Mouse (Mus musculus) hindbrain, embryonic 12.5 days (tissue): ENCODE data around the gene Nfkbib. TPM values are rescaled to one million over a fixed set of nuclear protein-coding genes. Genes with fewer than 3 reads are reported as not detected.

Source experiments
- ATAC-seq: fragments of 200-750 bp; cut with Nextera tagmentation; 2 replicates; pipeline ENCODE4 v1.8.0; 2017; ENCODE audit warnings: moderate TSS enrichment; ENCODE audit not compliant: low FRiP score
- H3K27ac ChIP-seq: fragments of 300-500 bp; sonication (generic); 2 replicates; pipeline ENCODE4 v1.5.1; 2016; ENCODE audit warnings: mild to moderate bottlenecking
- H3K27me3 ChIP-seq: fragments of 300-500 bp; sonication (generic); 2 replicates; pipeline ENCODE4 v1.6.1; 2016; ENCODE audit warnings: mild to moderate bottlenecking
- H3K36me3 ChIP-seq: fragments of 300-500 bp; sonication (generic); 2 replicates; pipeline ENCODE4 v1.6.1; 2016; ENCODE audit warnings: mild to moderate bottlenecking
- H3K4me1 ChIP-seq: fragments of 300-500 bp; sonication (generic); 2 replicates; pipeline ENCODE4 v1.6.1; 2016
- H3K4me2 ChIP-seq: fragments of 300-500 bp; sonication (generic); replicated peaks from 2 replicates; pipeline ENCODE4 v1.6.1; 2016; ENCODE audit warnings: mild to moderate bottlenecking
- H3K4me3 ChIP-seq: fragments of 300-500 bp; sonication (generic); 2 replicates; pipeline ENCODE4 v1.5.1; 2016; ENCODE audit warnings: mild to moderate bottlenecking
- H3K9ac ChIP-seq: fragments of 300-500 bp; sonication (generic); 2 replicates; pipeline ENCODE4 v1.6.1; 2016; ENCODE audit warnings: mild to moderate bottlenecking, moderate library complexity
- H3K9me3 ChIP-seq: fragments of 300-500 bp; sonication (generic); replicated peaks from 2 replicates; pipeline ENCODE4 v1.6.1; 2016; ENCODE audit warnings: mild to moderate bottlenecking
- WGBS: fragments of 180-500 bp; shearing (Covaris S2); methylation state at CpG from one replicate; pipeline ENCODE4 v1.1.7; 2016; 5-methylcytosine and 5-hydroxymethylcytosine counted together
- polyA plus RNA-seq: library from polyadenylated mRNA; unstranded; fragments of >200 nt; fragmentation: Nextera tagmentation; extraction: Ambion mirVana; gene quantifications from 2 replicates; pipeline ENCODE4 v1.2.1, GENCODE M21; 2016

Gene Nfkbib
- polyA plus RNA-seq, 1 experiment from 2014 or later, result 43.0 TPM

GRCm38 (mm10) chr7:28780067-28780658 lies 12.9 kb upstream of the Nfkbib start:
- 44% methylated on average over 6 of the region's 6 CpGs for WGBS
- no peaks in the 10 kb centered on the region for H3K27me3 ChIP-seq
- peak overlapping the region; percentile 55 for H3K27ac ChIP-seq
- 0 out of 2 replicates have a peak overlapping the region, but pooled peaks have one; percentile 39 for H3K9ac ChIP-seq
- peaks cover 5% of the 10 kb centered on the region for H3K4me1 ChIP-seq
- peak; percentile 70 for ATAC-seq
- no peak overlapping the region for H3K4me2 ChIP-seq
- H3K4me3 ChIP-seq, result no peak overlapping the region
- no peaks in the 10 kb centered on the region for H3K9me3 ChIP-seq
- H3K36me3 ChIP-seq, result peaks cover 41% of the 10 kb centered on the region

GRCm38 (mm10) chr7:28778825-28779224 lies 11.5 kb upstream of the Nfkbib start:
- H3K9ac ChIP-seq, result no peak overlapping the region
- WGBS, result 86% methylated on average over 9 of the region's 9 CpGs

GRCm38 (mm10) chr7:28775129-28775528 lies 7.8 kb upstream of the Nfkbib start:
- Histone ChIP-seq H3K4me1 (peaks cover 7% of the 10 kb centered on the region), H3K9me3 (no peaks in the 10 kb centered on the region), H3K36me3 (peaks cover 25% of the 10 kb centered on the region), H3K9ac (no peak overlapping the region), H3K27ac (no peak overlapping the region), H3K4me2 (no peak overlapping the region), H3K4me3 (no peak overlapping the region), H3K27me3 (no peaks in the 10 kb centered on the region)
- no peak for ATAC-seq
- 87% methylated on average over 7 of the region's 7 CpGs for WGBS

More at GRCm38 (mm10) chr7:28778825-28779224, 11.5 kb upstream of the Nfkbib start:
- Histone ChIP-seq H3K27ac (no peak overlapping the region), H3K36me3 (peaks cover 38% of the 10 kb centered on the region), H3K4me3 (no peak overlapping the region), H3K27me3 (no peaks in the 10 kb centered on the region), H3K9me3 (no peaks in the 10 kb centered on the region), H3K4me1 (peaks cover 7% of the 10 kb centered on the region), H3K4me2 (no peak overlapping the region)
- no peak for ATAC-seq

- Histone ChIP-seq H3K9me3 (no peaks in the 10 kb centered on the region), H3K27me3 (no peaks in the 10 kb centered on the region), H3K4me2 (no peak overlapping the region), H3K4me1 (peaks cover 7% of the 10 kb centered on the region), H3K27ac (peak overlapping the region; percentile 58), H3K9ac (no peak overlapping the region), H3K36me3 (peaks cover 25% of the 10 kb centered on the region), H3K4me3 (no peak overlapping the region)
- ATAC-seq, result peak; percentile 49; the same call in 1 of the 2 replicates
- WGBS, result 43% methylated on average over 12 of the region's 12 CpGs
These were observed 6.9 kb upstream of the Nfkbib start for GRCm38 (mm10) chr7:28774164-28774563.

- Histone ChIP-seq H3K36me3 (peaks cover 18% of the 10 kb centered on the region), H3K4me1 (peaks cover 8% of the 10 kb centered on the region), H3K27me3 (no peaks in the 10 kb centered on the region), H3K9me3 (no peaks in the 10 kb centered on the region), H3K4me3 (no peak overlapping the region), H3K9ac (0 out of 2 replicates have a peak overlapping the region, but pooled peaks have one; percentile 28), H3K4me2 (no peak overlapping the region), H3K27ac (0 out of 2 replicates have a peak overlapping the region, but pooled peaks have one; percentile 58)
- ATAC-seq, result no peak
- WGBS, result 59% methylated on average over 3 of the region's 3 CpGs
These were observed 5.9 kb upstream of the Nfkbib start for GRCm38 (mm10) chr7:28773163-28773562.

GRCm38 (mm10) chr7:28771867-28772266 lies 4.6 kb upstream of the Nfkbib start:
- Histone ChIP-seq H3K9me3 (no peaks in the 10 kb centered on the region), H3K27me3 (no peaks in the 10 kb centered on the region), H3K4me1 (peaks cover 20% of the 10 kb centered on the region), H3K4me2 (no peak overlapping the region), H3K9ac (no peak overlapping the region), H3K4me3 (no peak overlapping the region), H3K36me3 (peaks cover 9% of the 10 kb centered on the region), H3K27ac (no peak overlapping the region)
- no peak for ATAC-seq
- WGBS, result 93% methylated on average over 11 of the region's 11 CpGs

- H3K4me2 ChIP-seq, result no peak overlapping the region
- H3K4me3 ChIP-seq, result no peak overlapping the region
- no peaks in the 10 kb centered on the region for H3K36me3 ChIP-seq
- no peaks in the 10 kb centered on the region for H3K27me3 ChIP-seq
- H3K4me1 ChIP-seq, result peaks cover 27% of the 10 kb centered on the region
- ATAC-seq, result no peak
- no peaks in the 10 kb centered on the region for H3K9me3 ChIP-seq
- no peak overlapping the region for H3K9ac ChIP-seq
- 89% methylated on average over 3 of the region's 3 CpGs for WGBS
- no peak overlapping the region for H3K27ac ChIP-seq
These were observed 3.0 kb upstream of the Nfkbib start for GRCm38 (mm10) chr7:28770309-28770708.

GRCm38 (mm10) chr7:28769414-28769958 lies 2.2 kb upstream of the Nfkbib start:
- H3K9me3 ChIP-seq, result no peaks in the 10 kb centered on the region
- no peaks in the 10 kb centered on the region for H3K36me3 ChIP-seq
- no peak overlapping the region for H3K27ac ChIP-seq
- H3K27me3 ChIP-seq, result no peaks in the 10 kb centered on the region
- H3K9ac ChIP-seq, result no peak overlapping the region
- no peak overlapping the region for H3K4me2 ChIP-seq
- H3K4me3 ChIP-seq, result no peak overlapping the region
- H3K4me1 ChIP-seq, result peaks cover 29% of the 10 kb centered on the region
- no peak for ATAC-seq
- WGBS, result 93% methylated on average over 9 of the region's 9 CpGs

GRCm38 (mm10) chr7:28766910-28767309 lies 402 bp downstream of the Nfkbib start:
- Histone ChIP-seq H3K9ac (peak overlapping the region; percentile 84), H3K4me2 (peak overlapping the region; percentile 75), H3K4me3 (peak overlapping the region; percentile 64), H3K9me3 (no peaks in the 10 kb centered on the region), H3K4me1 (peaks cover 23% of the 10 kb centered on the region), H3K27me3 (no peaks in the 10 kb centered on the region), H3K36me3 (no peaks in the 10 kb centered on the region), H3K27ac (no peak overlapping the region)
- ATAC-seq, result no peak; the same call in 1 of the 2 replicates
- 4% methylated on average over 14 of the region's 14 CpGs for WGBS

GRCm38 (mm10) chr7:28766173-28766879 lies 986 bp downstream of the Nfkbib start, which contains the start of gene Sirt2:
Sirt2 (plus strand) TSS chr7:28766735.
- peaks cover 23% of the 10 kb centered on the region for H3K4me1 ChIP-seq
- peak within 1 kb of the TSS; percentile 75 for H3K4me2 ChIP-seq
- WGBS, result under 1% methylated on average over 45 of the region's 45 CpGs
- peak within 1 kb of the TSS; percentile 64 for H3K4me3 ChIP-seq
- H3K9me3 ChIP-seq, result no peaks in the 10 kb centered on the region
- H3K9ac ChIP-seq, result peak within 1 kb of the TSS; percentile 84
- H3K36me3 ChIP-seq, result peaks cover 5% of the 10 kb centered on the region
- no peak within 1 kb of the TSS for H3K27ac ChIP-seq
- peak; percentile 99 for ATAC-seq
- H3K27me3 ChIP-seq, result no peaks in the 10 kb centered on the region

GRCm38 (mm10) chr7:28765211-28765610 lies 2.1 kb downstream of the Nfkbib start:
- no peak overlapping the region for H3K9ac ChIP-seq
- WGBS, result 89% methylated on average over 6 of the region's 6 CpGs
- H3K9me3 ChIP-seq, result no peaks in the 10 kb centered on the region
- no peaks in the 10 kb centered on the region for H3K27me3 ChIP-seq
- ATAC-seq, result no peak
- peaks cover 15% of the 10 kb centered on the region for H3K36me3 ChIP-seq
- H3K4me3 ChIP-seq, result peak overlapping the region; percentile 64
- peak overlapping the region; percentile 57 for H3K4me2 ChIP-seq
- H3K27ac ChIP-seq, result no peak overlapping the region
- peaks cover 23% of the 10 kb centered on the region for H3K4me1 ChIP-seq

GRCm38 (mm10) chr7:28761907-28762306 lies 5.4 kb downstream of the Nfkbib start:
- ATAC-seq, result no peak
- H3K9ac ChIP-seq, result no peak overlapping the region
- H3K36me3 ChIP-seq, result peaks cover 39% of the 10 kb centered on the region
- no peak overlapping the region for H3K27ac ChIP-seq
- no peak overlapping the region for H3K4me3 ChIP-seq
- no peak overlapping the region for H3K4me2 ChIP-seq
- peaks cover 10% of the 10 kb centered on the region for H3K4me1 ChIP-seq
- H3K9me3 ChIP-seq, result no peaks in the 10 kb centered on the region
- 94% methylated on average over 9 of the region's 9 CpGs for WGBS
- H3K27me3 ChIP-seq, result peaks cover under 1% of the 10 kb centered on the region; the same call in 1 of the 2 replicates
